8 mouse cellular contexts compared by ENCODE assay signal in genomic region chr11:104468751-104469268, GRCm38 (mm10). TPM values are rescaled to one million over a fixed set of nuclear protein-coding genes. Genes with fewer than 3 reads are reported as not detected.
DNase-seq lines count a peak whose midpoint lies in the region; ATAC-seq lines count a peak whose summit lies in the region.

Gene Kansl1, minus strand, starts transcription at chr11:104468861.

- H3K27me3 ChIP-seq in kidney, embryonic 16.5 days (ENCODE audit: insufficient read depth, low read length) = no peaks in the 10 kb centered on the region
- no peaks in the 10 kb centered on the region for H3K27me3 ChIP-seq in lung, embryonic 15.5 days

- peak within 1 kb of the TSS; percentile 61; the same call in 1 of the 2 replicates for H3K27ac ChIP-seq in kidney, embryonic 16.5 days (ENCODE audit: low read length)
- peak within 1 kb of the TSS; percentile 52 for H3K27ac ChIP-seq in lung, embryonic 15.5 days

- H3K4me3 ChIP-seq in kidney, embryonic 16.5 days (ENCODE audit: low read length) = peak within 1 kb of the TSS; percentile 93
- peak within 1 kb of the TSS; percentile 98 for H3K4me3 ChIP-seq in lung, embryonic 15.5 days

- WGBS in kidney, embryonic 16.5 days = 0% methylated on average over 33 of the region's 69 CpGs
- 1% methylated on average over 41 of the region's 69 CpGs for WGBS in lung, embryonic 15.5 days

- peak within 1 kb of the TSS; percentile 84 for H3K4me2 ChIP-seq in kidney, embryonic 16.5 days (replicated peaks; ENCODE audit: low read depth, low read length)
- H3K4me2 ChIP-seq in lung, embryonic 15.5 days = peak within 1 kb of the TSS; percentile 79

- peak within 1 kb of the TSS; percentile 98 for H3K9ac ChIP-seq in kidney, embryonic 16.5 days (replicated peaks; ENCODE audit: low read length)
- H3K9ac ChIP-seq in lung, embryonic 15.5 days = peak within 1 kb of the TSS; percentile 93

- peak; percentile 85 for ATAC-seq in kidney, embryonic 16.5 days (ENCODE audit: low FRiP score, low TSS enrichment)
- ATAC-seq in lung, embryonic 15.5 days (ENCODE audit: borderline replicate concordance, extremely low read depth, low FRiP score, low TSS enrichment) = peak; percentile 86

- peaks cover 12% of the 10 kb centered on the region for H3K4me1 ChIP-seq in kidney, embryonic 16.5 days (ENCODE audit: insufficient read depth, low read length)
- H3K4me1 ChIP-seq in lung, embryonic 15.5 days = peaks cover 14% of the 10 kb centered on the region

- peaks cover 9% of the 10 kb centered on the region for H3K36me3 ChIP-seq in kidney, embryonic 16.5 days (ENCODE audit: insufficient read depth, low read length)
- H3K36me3 ChIP-seq in lung, embryonic 15.5 days = peaks cover 4% of the 10 kb centered on the region; the same call in 1 of the 2 replicates

- no peaks in the 10 kb centered on the region for H3K9me3 ChIP-seq in kidney, embryonic 16.5 days (ENCODE audit: low read length)
- H3K9me3 ChIP-seq in lung, embryonic 15.5 days = no peaks in the 10 kb centered on the region

- DNase-seq in kidney, adult 18-20 months = no peak
- peak; percentile 3 for DNase-seq in T-cell, adult 2 months (ENCODE audit: low spot score)
- peak; percentile 56 for DNase-seq in embryo, embryonic 9.5 days (ENCODE audit: extremely low spot score)
- no peak for DNase-seq in heart, adult 8-10 months (ENCODE audit: low spot score)
- DNase-seq in kidney, postnatal 25 days = peak; percentile 32 to 69
- DNase-seq in spleen, postnatal 10 days (ENCODE audit: low spot score in 2 of 2) = peak; percentile 33 to 47

RNA-seq across cellular contexts. Expression of gene Kansl1, which starts in this region (rescaled TPM):
- polyA plus RNA-seq in kidney, embryonic 16.5 days (2015; fragmentation: Nextera tagmentation; extraction: Ambion mirVana) = 22.5 and 27.1 TPM in 2 replicates
- total RNA-seq in heart, adult 8-10 months (2022) = 10 to 100 TPM; 27.0 to 30.0 (median 28.8) TPM
- polyA plus RNA-seq in lung, embryonic 15.5 days (2015; fragmentation: Nextera tagmentation; extraction: Ambion mirVana) = 18.6 and 19.2 TPM in 2 replicates

Comparison
In these comparisons a context has a peak if more than half of its experiments do, and no peak if none do; other contexts are left out.
1. DNase-seq: peak in T-cell, adult 2 months (single experiment), embryo, embryonic 9.5 days (single experiment), kidney, postnatal 25 days (2 of 2) and spleen, postnatal 10 days (2 of 2); none in kidney, adult 18-20 months (single experiment) and heart, adult 8-10 months (single experiment).